Mouse (Mus musculus): ENCODE results near the gene Gm4340.
"Not testable (repeated sequence)": the region's sequence is repeated elsewhere in the genome, so short reads cannot be mapped to it uniquely, and the experiment has no call there.

Gm4340 gene

DNA sequence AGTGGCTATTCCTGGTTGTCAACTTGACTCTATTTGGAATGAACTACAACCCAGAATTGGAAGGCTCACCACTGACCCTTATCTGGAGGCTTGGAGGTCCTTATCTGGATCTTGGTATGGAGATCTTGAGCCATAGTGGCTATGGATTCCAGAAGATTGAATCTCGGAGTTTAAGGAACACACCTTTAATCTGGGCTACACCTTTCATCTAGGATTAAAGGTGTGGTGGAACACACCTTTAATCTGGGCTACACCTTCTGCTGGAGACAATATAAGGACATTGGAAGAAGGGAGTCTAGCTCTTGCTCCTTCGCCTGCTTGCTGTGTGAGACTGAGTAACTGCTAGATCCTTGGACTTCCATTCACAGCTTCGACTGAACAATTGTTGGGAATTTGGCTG, at the start of gene Gm4340:
Gm4340 (plus strand) TSS at position 301 of the 400 bp plus-strand sequence.
- DNase-seq = not testable (repeated sequence)

DNA sequence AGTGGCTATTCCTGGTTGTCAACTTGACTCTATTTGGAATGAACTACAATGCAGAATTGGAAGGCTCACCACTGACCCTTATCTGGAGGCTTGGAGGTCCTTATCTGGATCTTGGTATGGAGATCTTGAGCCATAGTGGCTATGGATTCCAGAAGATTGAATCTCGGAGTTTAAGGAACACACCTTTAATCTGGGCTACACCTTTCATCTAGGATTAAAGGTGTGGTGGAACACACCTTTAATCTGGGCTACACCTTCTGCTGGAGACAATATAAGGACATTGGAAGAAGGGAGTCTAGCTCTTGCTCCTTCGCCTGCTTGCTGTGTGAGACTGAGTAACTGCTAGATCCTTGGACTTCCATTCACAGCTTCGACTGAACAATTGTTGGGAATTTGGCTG, 42.6 kb upstream of the Gm4340 start, which contains the start of gene Gm6763:
Gm6763 (plus strand) TSS at position 301 of the 400 bp plus-strand sequence.
- DNase-seq = not testable (repeated sequence)

DNA sequence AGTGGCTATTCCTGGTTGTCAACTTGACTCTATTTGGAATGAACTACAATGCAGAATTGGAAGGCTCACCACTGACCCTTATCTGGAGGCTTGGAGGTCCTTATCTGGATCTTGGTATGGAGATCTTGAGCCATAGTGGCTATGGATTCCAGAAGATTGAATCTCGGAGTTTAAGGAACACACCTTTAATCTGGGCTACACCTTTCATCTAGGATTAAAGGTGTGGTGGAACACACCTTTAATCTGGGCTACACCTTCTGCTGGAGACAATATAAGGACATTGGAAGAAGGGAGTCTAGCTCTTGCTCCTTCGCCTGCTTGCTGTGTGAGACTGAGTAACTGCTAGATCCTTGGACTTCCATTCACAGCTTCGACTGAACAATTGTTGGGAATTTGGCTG, 34.1 kb upstream of the Gm4340 start, which contains the start of gene Gm8764:
Gm8764 (plus strand) TSS at position 301 of the 400 bp plus-strand sequence.
- not testable (repeated sequence) for DNase-seq

DNA sequence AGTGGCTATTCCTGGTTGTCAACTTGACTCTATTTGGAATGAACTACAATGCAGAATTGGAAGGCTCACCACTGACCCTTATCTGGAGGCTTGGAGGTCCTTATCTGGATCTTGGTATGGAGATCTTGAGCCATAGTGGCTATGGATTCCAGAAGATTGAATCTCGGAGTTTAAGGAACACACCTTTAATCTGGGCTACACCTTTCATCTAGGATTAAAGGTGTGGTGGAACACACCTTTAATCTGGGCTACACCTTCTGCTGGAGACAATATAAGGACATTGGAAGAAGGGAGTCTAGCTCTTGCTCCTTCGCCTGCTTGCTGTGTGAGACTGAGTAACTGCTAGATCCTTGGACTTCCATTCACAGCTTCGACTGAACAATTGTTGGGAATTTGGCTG, 25.6 kb upstream of the Gm4340 start, which contains the start of gene Gm21304:
Gm21304 (plus strand) TSS at position 301 of the 400 bp plus-strand sequence.
- not testable (repeated sequence) for DNase-seq

DNA sequence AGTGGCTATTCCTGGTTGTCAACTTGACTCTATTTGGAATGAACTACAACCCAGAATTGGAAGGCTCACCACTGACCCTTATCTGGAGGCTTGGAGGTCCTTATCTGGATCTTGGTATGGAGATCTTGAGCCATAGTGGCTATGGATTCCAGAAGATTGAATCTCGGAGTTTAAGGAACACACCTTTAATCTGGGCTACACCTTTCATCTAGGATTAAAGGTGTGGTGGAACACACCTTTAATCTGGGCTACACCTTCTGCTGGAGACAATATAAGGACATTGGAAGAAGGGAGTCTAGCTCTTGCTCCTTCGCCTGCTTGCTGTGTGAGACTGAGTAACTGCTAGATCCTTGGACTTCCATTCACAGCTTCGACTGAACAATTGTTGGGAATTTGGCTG, 17.1 kb upstream of the Gm4340 start, which contains the start of gene Gm21312:
Gm21312 (plus strand) TSS at position 301 of the 400 bp plus-strand sequence.
- DNase-seq = not testable (repeated sequence)

DNA sequence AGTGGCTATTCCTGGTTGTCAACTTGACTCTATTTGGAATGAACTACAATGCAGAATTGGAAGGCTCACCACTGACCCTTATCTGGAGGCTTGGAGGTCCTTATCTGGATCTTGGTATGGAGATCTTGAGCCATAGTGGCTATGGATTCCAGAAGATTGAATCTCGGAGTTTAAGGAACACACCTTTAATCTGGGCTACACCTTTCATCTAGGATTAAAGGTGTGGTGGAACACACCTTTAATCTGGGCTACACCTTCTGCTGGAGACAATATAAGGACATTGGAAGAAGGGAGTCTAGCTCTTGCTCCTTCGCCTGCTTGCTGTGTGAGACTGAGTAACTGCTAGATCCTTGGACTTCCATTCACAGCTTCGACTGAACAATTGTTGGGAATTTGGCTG, 8.6 kb upstream of the Gm4340 start, which contains the start of gene Gm20765:
Gm20765 (plus strand) TSS at position 301 of the 400 bp plus-strand sequence.
- not testable (repeated sequence) for DNase-seq

DNA sequence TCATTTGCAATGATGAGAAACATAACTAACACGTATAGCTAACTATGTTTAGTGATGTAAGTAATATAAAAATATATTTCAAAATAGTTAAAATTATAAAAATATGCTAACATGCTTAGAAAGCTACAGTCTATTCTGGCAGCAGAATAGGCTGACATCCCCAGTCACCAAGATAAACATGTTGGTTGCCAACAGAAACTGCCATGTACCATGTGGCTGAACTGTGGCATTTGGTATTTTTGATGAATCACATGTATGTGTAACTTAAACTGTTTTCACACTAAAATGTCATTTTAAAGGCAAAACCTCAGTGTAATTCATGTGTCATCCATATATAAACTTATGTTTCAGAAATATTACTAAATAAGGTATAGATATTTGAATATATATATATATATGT, 15.8 kb downstream of the Gm4340 start:
- DNase-seq = no peak

DNA sequence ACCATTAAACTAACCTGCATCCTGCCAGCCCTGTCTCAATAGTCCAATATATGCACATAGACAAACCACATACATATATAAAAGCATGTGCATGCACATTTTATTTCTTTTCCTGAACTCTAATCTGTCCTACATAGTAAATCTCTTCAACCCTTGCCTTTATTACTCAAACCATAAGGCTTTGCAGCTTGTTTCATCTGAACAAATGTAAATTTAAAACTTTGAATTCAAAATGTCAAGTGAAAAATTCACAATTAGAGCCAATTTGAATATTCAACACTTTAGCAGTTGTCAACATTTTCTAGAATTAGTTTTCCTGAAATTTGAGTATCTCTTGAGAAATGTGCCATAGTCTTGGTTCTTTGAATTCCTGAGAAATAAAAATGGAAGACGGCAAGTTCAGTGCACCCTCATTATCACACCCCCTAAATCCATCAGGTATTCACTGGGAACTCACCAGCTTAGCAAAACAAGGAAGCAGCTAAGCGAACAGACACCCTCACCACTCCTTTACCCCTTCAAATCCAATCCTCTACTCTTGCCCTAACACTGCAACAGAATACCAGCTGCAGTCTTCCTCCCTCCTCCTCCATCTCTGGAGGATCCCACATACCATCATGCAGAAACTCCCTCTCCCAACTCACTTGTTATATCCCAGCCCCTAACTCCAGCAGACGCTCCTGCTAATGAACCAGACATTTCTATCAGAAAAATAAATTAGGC, 16.6 kb downstream of the Gm4340 start:
- DNase-seq = no peak

DNA sequence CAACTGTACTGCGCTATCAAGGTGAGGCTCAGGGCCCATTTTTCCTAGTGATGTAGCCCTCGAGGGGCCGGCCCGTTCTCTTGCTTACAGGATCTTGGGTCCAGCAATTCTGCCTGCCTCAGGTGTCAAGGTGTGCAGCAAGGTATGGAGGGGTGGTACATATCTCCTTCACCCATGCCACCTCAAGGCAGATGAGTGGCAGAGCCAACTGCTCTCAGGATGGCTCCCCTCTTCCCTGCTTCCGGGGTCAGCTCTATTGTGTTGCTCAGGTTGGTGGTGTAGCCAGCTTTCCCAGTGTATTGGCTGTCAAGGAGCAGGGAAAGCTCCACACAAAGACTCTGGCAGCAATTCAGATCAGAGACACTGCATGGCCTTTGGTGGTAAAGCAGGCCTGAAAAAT, 20.7 kb downstream of the Gm4340 start:
- DNase-seq = no peak

DNA sequence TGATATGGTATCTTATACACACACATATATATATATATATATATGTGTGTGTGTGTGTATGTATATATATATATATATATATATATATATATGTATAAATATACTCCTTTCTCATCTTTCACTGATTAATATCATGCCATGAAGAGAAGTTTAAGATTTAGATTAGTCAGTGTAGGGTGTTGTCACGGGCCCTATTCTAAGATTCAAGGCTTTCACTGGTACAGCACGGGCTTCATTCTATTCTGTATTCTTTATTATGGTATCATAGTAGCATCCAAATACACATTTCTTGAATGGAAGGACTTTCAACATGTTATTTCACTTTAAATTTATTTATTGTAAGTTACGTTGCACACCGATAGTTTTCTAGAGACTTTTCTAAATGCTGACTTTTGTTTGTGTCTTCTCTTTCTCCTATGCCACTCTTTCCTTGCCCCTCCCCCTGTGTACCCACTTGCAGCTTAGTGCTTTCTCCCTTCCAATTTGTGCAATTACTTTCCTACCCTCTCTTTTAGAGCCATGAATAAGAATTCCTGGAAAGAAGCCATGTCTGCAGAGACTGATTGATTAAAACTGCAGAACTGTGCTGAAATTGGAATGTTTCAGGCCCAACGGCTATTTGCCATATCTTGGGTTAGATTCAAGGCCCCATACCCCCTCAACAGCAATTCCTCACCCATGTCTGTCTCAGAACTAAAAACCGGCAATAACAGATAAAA, 26.6 kb downstream of the Gm4340 start:
- DNase-seq = no peak
